Mouse (Mus musculus) heart, embryonic 15.5 days (tissue): ENCODE results near the gene Ncf2. TPM values are rescaled to one million over a fixed set of nuclear protein-coding genes. Genes with fewer than 3 reads are reported as not detected.
"Not testable (repeated sequence)": the region's sequence is repeated elsewhere in the genome, so short reads cannot be mapped to it uniquely, and the experiment has no call there.

Experiments
- ATAC-seq: fragments of 200-750 bp; cut with Nextera tagmentation; replicated peaks from 2 replicates; pipeline ENCODE4 v1.8.0; 2017; ENCODE audit warnings: low read depth, moderate TSS enrichment; ENCODE audit not compliant: insufficient number of reproducible peaks, insufficient read depth, low FRiP score
- H3K27ac ChIP-seq: fragments of 300-500 bp; sonication (generic); 2 replicates; pipeline ENCODE4 v1.5.1; 2015; ENCODE audit warnings: mild to moderate bottlenecking, inconsistent platforms
- H3K27me3 ChIP-seq: fragments of 300-500 bp; sonication (generic); 2 replicates; pipeline ENCODE4 v1.6.1; 2015; ENCODE audit warnings: inconsistent platforms
- H3K36me3 ChIP-seq: fragments of 300-500 bp; sonication (generic); 2 replicates; pipeline ENCODE4 v1.6.1; 2015; ENCODE audit warnings: mild to moderate bottlenecking, inconsistent platforms
- H3K4me1 ChIP-seq: fragments of 300-500 bp; sonication (generic); replicated peaks from 2 replicates; pipeline ENCODE4 v1.6.1; 2015; ENCODE audit warnings: inconsistent platforms
- H3K4me2 ChIP-seq: fragments of 300-500 bp; sonication (generic); 2 replicates; pipeline ENCODE4 v1.6.1; 2015; ENCODE audit warnings: inconsistent platforms, mild to moderate bottlenecking, moderate library complexity
- H3K4me3 ChIP-seq: fragments of 300-500 bp; sonication (generic); 2 replicates; pipeline ENCODE4 v1.5.1; 2015; ENCODE audit warnings: mild to moderate bottlenecking, inconsistent platforms
- H3K9ac ChIP-seq: fragments of 300-500 bp; sonication (generic); 2 replicates; pipeline ENCODE4 v1.6.1; 2015; ENCODE audit warnings: mild to moderate bottlenecking, inconsistent platforms
- H3K9me3 ChIP-seq: fragments of 300-500 bp; sonication (generic); replicated peaks from 2 replicates; pipeline ENCODE4 v1.6.1; 2016; ENCODE audit warnings: inconsistent platforms
- WGBS: fragments of 180-500 bp; shearing (Covaris S2); methylation state at CpG from one replicate; pipeline ENCODE4 v1.1.7; 2015; ENCODE audit warnings: mixed read lengths; 5-methylcytosine and 5-hydroxymethylcytosine counted together
- polyA plus RNA-seq: library from polyadenylated mRNA; unstranded; fragments of >200 nt; fragmentation: Nextera tagmentation; extraction: Ambion mirVana; gene quantifications from 2 replicates; pipeline ENCODE4 v1.2.1, GENCODE M21; 2015

Gene Ncf2
- 3.3 and 5.8 TPM in 2 replicates for polyA plus RNA-seq

DNA sequence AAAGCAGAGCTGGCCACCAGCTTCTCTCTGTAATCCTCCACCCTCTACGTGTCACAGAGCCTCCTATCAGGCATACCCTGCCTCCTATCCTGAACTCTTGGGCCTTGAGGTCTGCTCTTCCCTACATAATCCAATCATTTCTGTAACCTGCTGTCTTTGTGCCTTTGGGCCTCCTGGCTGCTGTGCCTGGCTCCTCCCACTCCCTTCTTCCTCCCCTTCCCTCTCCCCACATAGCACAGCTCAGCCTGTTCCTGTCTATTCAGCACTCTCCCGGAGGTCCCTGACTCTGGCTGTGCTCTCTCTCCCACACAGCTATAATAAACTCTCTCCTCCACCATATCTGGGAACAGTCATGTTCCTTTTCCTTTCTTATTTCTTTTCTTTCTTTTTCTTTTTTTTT, at the start of gene Ncf2:
Ncf2 (plus strand) TSS at position 298 of the 400 bp plus-strand sequence.
- Histone ChIP-seq H3K27me3 (no peaks in the 10 kb centered on the region), H3K36me3 (no peaks in the 10 kb centered on the region), H3K4me2 (no peak within 1 kb of the TSS), H3K9ac (no peak within 1 kb of the TSS), H3K9me3 (no peaks in the 10 kb centered on the region), H3K4me3 (no peak within 1 kb of the TSS), H3K27ac (peak within 1 kb of the TSS; percentile 45), H3K4me1 (peaks cover 12% of the 10 kb centered on the region)
- peak; percentile 90 for ATAC-seq
- 12% methylated on average over 2 of the region's 2 CpGs for WGBS

DNA sequence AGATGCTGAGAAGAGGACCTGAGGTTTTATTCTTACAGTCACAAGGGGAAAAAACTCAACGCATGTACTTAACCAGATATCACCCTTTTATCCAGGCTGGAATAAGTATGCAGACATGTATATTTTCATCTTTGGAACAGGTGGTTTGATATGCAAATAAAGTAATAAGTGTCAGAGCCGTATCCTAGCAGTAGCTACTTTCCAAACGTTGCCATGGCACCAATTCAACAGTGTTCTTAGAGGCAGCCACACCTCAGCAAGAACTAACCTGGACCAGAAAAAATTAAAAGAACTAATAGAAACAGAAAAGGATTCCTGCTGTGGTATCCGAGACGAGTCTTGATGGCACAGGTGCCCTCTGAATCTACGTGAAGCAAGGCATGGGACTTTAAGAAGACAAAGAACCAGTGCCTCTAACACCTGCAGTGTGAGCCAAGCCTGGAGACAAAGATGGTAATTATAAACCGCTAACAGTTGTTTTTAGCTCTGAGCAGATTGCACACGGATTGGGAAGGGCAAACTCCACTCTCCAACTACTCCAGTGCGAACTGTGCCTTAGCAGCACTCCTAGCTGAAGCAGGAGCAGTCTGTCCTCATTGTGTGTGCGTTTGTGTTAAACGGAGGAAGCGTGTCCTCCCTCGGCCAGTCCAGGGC, 49.6 kb upstream of the Ncf2 start, which contains the start of gene Apobec4:
Apobec4 (plus strand) TSS at position 240 of the 654 bp plus-strand sequence.
- no peak for ATAC-seq
- 67% methylated on average over 13 of the region's 13 CpGs for WGBS
- no peak within 1 kb of the TSS for H3K9ac ChIP-seq
- H3K9me3 ChIP-seq: no peaks in the 10 kb centered on the region
- H3K36me3 ChIP-seq: no peaks in the 10 kb centered on the region
- peak within 1 kb of the TSS; percentile 29; the same call in 1 of the 2 replicates for H3K27ac ChIP-seq
- no peaks in the 10 kb centered on the region for H3K27me3 ChIP-seq
- H3K4me2 ChIP-seq: no peak within 1 kb of the TSS
- H3K4me1 ChIP-seq: peaks cover 9% of the 10 kb centered on the region; the same call in 1 of the 2 replicates
- H3K4me3 ChIP-seq: no peak within 1 kb of the TSS

DNA sequence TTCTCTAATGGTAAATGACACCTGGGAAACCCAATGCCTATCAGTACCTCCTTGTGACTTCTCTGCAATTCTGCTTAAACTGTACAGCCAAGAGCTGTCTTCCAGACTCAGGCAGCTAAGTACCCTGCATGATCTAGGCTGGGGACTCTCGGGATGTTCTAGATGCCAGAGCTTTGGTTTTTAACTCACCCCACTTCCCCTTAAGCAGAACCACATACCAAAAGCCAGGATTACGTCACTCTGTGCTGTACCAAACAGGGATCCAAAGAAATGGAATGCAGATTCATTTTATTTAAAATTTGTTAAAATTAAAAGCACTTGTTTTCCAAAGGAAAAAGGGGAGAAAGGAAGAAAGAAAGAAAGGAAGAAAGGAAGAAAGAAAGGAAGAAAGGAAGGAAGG, 38.2 kb upstream of the Ncf2 start:
- no peak overlapping the region for H3K27ac ChIP-seq
- H3K4me2 ChIP-seq: no peak overlapping the region
- H3K36me3 ChIP-seq: no peaks in the 10 kb centered on the region
- peaks cover 10% of the 10 kb centered on the region for H3K27me3 ChIP-seq
- no peaks in the 10 kb centered on the region for H3K9me3 ChIP-seq
- no peak for ATAC-seq
- WGBS: 64% methylated on average over 2 of the region's 2 CpGs
- peaks cover 6% of the 10 kb centered on the region; the same call in 1 of the 2 replicates for H3K4me1 ChIP-seq
- no peak overlapping the region for H3K4me3 ChIP-seq
- H3K9ac ChIP-seq: no peak overlapping the region

DNA sequence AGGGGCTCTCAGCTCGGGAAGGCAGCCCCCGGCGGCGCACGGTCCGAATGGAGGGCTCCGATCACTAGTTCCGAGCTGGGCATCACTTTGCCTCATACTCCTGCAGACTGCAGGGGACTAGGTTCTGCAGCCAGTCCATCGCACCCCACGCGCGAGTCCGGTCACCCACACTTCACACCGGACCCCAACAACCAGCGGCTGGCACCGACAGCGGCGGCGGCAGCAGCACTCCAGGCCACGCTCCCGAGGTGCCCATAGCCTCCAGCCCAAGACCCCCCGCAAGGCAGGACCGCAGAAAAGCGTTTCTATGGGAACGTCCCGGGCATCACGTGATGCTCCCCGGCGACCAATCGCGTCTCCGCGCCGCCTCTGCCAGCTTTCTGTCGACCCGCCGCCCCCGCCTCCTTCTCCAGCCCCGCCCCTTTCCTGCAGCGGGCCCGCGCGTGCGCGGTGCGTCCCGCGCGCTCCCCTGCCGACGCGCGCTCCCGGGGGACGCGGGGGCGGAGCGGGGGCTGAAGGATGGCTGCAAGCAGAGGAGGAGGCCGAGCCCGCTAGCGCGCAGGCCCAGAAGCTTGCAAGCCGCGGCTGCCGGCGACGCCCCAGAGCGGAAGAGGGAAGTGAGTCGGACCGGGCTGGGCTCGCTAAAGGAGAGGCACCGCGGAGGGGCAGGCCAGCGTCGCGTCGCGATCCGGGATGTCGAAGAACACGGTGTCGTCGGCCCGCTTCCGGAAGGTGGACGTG, 33.8 kb upstream of the Ncf2 start, which contains the start of the genes Rgl1 and Arpc5:
Rgl1 (minus strand) TSS at position 320 of the 741 bp plus-strand sequence.
Arpc5 (plus strand) TSS at position 511 of the 741 bp plus-strand sequence.
- Histone ChIP-seq H3K9me3 (no peaks in the 10 kb centered on the region), H3K27ac (peak within 1 kb of the TSS; percentile 93), H3K4me1 (peaks cover 9% of the 10 kb centered on the region), H3K27me3 (peaks cover 10% of the 10 kb centered on the region), H3K4me3 (peak within 1 kb of the TSS; percentile 95), H3K36me3 (peaks cover 19% of the 10 kb centered on the region), H3K4me2 (peak within 1 kb of the TSS; percentile 94), H3K9ac (peak within 1 kb of the TSS; percentile 98)
- peak; percentile 96 for ATAC-seq
- under 1% methylated on average over 75 of the region's 86 CpGs for WGBS

DNA sequence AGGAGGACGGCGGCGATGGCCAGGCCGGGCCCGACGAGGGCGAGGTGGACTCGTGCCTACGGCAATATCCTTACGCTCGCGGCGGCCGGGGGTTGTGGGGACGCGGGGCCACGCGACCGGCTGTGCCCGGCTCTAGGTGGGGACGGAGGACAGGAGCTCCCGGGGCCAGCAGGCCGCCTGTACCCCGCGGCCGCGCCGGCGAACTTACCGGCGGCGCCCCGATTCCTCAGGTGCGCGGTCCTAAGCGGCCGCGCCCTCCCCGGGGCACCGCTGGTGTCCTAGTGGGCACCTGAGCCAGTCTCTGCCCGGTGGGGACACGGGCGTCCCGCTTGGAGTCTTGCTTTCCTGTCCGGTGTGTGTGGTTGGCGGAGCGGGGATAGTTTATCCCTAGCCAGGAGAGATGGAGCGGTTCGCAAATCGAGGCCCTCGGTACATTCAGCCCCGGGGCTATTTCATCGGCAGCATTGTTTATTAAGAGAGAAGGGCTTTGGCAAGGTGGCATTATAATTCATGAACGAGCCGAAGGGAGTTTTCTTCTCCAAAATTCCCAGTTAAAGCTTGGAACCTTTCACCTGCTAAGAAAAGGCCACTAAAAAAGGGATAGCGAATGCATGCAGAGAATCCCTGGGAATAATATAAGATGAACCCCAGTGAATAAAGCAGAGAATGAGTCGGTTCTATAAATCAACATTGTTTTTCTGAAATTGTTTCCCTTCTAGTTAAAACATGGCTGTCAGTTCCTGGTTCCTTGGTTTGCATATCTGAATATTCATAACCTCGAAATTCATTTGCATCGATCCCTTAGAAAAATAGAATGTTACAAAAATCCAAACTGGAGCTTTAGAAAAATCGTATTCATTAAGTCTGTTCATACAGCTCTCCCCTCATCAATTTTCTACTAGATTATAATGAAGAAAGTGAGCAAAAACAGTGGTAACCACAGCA, 32.9 kb upstream of the Ncf2 start:
- H3K9me3 ChIP-seq: no peaks in the 10 kb centered on the region
- ATAC-seq: peak; percentile 56
- H3K36me3 ChIP-seq: peaks cover 28% of the 10 kb centered on the region
- H3K4me1 ChIP-seq: peaks cover 9% of the 10 kb centered on the region
- peak overlapping the region; percentile 98 for H3K9ac ChIP-seq
- peaks cover 10% of the 10 kb centered on the region for H3K27me3 ChIP-seq
- H3K27ac ChIP-seq: peak overlapping the region; percentile 93
- H3K4me2 ChIP-seq: peak overlapping the region; percentile 94
- WGBS: under 1% methylated on average over 59 of the region's 60 CpGs
- H3K4me3 ChIP-seq: peak overlapping the region; percentile 95

DNA sequence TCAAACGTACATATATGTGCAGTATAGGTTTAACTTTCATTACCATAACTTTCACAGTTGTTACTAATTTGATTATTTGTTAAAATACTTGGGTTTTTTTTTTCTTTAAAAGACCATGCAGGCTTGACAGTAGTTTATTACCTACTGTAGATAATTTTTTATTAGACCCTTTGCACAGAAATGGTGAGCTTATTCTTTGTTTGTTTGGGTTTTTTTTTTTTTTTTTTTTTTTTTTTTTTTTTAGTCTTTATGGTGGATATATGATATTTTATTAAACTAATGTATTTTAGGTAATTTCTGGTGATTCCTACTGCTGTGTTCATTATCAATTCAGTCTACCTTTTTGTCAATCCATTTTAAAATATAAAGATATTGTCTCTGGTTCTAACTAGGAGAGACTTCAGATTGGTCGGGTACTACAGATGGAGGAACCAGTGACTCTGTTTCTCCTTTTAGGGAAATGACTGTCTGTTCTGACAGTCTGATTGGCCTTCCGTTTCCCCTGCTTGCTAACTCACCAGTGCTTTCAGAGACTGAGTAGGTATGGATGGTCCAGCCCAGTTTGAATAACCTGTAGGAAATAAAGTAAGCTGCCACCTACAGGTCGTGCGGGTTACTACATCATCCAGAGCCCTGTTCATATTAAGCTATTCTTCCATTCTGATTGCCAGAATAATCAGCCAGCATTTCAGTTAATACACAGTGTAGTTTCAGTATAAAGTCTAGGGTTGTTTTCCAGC, 32.1 kb upstream of the Ncf2 start:
- no peak for ATAC-seq
- H3K4me3 ChIP-seq: no peak overlapping the region; the same call in 1 of the 2 replicates
- no peak overlapping the region for H3K27ac ChIP-seq
- peaks cover 37% of the 10 kb centered on the region for H3K36me3 ChIP-seq
- peaks cover 10% of the 10 kb centered on the region for H3K27me3 ChIP-seq
- H3K9me3 ChIP-seq: no peaks in the 10 kb centered on the region
- WGBS: 6% methylated on average over 5 of the region's 5 CpGs
- H3K4me2 ChIP-seq: peak overlapping the region; percentile 94
- H3K4me1 ChIP-seq: peaks cover 9% of the 10 kb centered on the region
- H3K9ac ChIP-seq: no peak overlapping the region; the same call in 1 of the 2 replicates

DNA sequence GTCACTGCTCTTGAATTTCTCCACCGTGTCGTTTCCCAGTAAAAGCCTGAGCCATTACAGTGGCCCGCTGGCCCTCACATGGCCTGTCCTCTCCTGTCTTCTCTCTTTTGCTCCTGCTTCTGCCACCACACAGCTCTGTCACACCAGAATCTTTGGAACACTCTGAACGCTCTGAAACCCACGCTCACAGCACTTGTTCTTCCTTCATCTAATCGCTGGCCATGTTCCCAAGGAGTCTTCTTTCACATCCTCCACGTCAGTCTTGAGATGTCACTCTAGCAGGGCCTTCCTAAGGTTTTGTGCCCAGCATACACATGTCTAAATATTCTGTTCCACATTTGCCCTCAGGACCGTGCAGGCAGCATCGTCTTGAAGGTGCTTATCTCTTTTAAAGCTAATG, 29.0 kb upstream of the Ncf2 start:
- 88% methylated on average over 9 of the region's 9 CpGs for WGBS
- Histone ChIP-seq H3K9ac (no peak overlapping the region), H3K4me1 (peaks cover 2% of the 10 kb centered on the region; the same call in 1 of the 2 replicates), H3K27me3 (no peaks in the 10 kb centered on the region), H3K4me3 (no peak overlapping the region), H3K9me3 (no peaks in the 10 kb centered on the region), H3K27ac (no peak overlapping the region), H3K36me3 (peaks cover 66% of the 10 kb centered on the region), H3K4me2 (no peak overlapping the region)
- ATAC-seq: no peak

DNA sequence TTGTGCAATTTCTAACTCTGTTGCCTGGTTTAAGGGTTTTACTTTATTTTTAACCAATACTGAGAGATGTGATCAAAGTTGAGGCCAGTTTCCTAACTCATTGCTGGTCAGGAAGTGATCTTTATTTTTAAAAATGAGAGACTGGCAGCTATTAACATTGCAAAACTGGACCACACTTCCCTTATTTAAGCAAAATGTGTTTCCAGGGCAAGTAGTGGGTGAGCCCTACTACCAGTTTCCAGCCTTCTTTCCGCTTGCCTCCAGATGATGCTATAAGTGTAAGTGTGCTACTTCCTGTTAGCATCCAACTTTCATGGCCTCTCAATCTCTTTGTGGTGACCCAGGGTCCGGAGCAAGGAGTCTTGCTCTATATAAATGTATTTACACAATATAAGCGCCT, 25.4 kb upstream of the Ncf2 start:
- H3K9ac ChIP-seq, H3K27me3 ChIP-seq, H3K4me2 ChIP-seq, H3K4me1 ChIP-seq, H3K9me3 ChIP-seq, ATAC-seq, H3K4me3 ChIP-seq, H3K27ac ChIP-seq: not testable (repeated sequence)
- WGBS: 86% methylated on average over 3 of the region's 3 CpGs
- H3K36me3 ChIP-seq: peaks cover 66% of the 10 kb centered on the region

DNA sequence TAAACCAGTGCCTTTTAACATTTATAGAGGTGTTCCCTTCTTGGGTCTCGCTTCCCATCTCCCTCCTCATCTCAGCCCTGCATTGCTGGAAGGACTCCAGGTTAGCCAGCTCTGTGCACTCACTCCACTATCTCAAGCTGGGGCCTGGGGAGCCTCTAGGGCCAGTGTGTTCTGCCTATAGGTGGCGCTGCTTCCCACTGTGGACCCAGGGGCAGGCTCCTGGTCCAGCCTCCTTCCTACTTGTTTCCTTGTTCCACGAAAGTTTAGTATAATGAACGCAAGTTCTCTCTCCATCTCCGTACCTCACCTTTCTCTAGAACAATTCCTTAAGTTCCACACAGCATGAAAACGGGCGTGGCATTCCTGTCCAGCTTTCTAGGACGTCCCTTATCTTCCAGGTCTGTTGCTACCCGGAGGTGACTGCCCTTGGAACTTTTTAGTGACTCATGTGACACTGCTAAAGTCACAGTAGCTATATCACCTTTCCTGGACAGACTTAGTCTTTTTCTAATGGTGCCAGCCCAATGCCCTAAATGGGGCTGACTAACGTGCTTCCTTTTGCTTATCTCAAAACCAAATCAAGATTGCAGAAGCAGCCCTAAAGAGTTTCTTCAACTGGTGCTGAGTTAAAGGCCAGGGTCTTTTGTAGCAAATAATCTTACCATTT, 20.8 kb upstream of the Ncf2 start:
- peak; percentile 73 for ATAC-seq
- WGBS: 21% methylated on average over 10 of the region's 10 CpGs
- H3K4me2 ChIP-seq: 0 out of 2 replicates have a peak overlapping the region, but pooled peaks have one; percentile 6
- no peaks in the 10 kb centered on the region; the same call in 1 of the 2 replicates for H3K27me3 ChIP-seq
- H3K9me3 ChIP-seq: no peaks in the 10 kb centered on the region
- no peak overlapping the region for H3K9ac ChIP-seq
- H3K36me3 ChIP-seq: peaks cover 25% of the 10 kb centered on the region
- no peak overlapping the region for H3K4me3 ChIP-seq
- no peak overlapping the region for H3K27ac ChIP-seq
- peaks cover 8% of the 10 kb centered on the region; the same call in 1 of the 2 replicates for H3K4me1 ChIP-seq

DNA sequence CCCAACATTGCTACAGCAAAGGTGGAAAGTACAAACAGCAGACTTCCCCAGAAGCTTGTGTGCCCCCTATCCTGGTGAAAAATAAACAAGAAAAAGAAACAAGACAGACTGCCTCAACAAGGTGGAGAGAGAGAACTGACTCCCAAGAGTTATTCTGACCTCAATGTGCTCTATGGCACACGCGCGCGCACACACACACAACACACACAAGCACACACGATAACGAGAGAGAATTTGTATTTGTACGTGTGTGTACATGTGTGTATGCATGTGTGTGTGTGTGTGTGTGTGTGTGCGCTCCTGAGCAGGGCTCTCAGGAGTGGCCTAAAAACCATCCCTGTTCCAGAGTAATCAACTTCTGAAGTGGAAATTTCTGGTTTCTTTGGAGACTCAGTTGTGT, 15.4 kb upstream of the Ncf2 start:
- ATAC-seq: no peak
- WGBS: 96% methylated on average over 8 of the region's 8 CpGs
- H3K9ac ChIP-seq: no peak overlapping the region
- no peak overlapping the region for H3K4me3 ChIP-seq
- no peaks in the 10 kb centered on the region for H3K36me3 ChIP-seq
- no peak overlapping the region for H3K27ac ChIP-seq
- H3K9me3 ChIP-seq: no peaks in the 10 kb centered on the region
- no peaks in the 10 kb centered on the region for H3K27me3 ChIP-seq
- H3K4me2 ChIP-seq: no peak overlapping the region
- H3K4me1 ChIP-seq: no peaks in the 10 kb centered on the region
